Comparison of ENCODE assay signal across 8 mouse cellular contexts in the genomic region with DNA sequence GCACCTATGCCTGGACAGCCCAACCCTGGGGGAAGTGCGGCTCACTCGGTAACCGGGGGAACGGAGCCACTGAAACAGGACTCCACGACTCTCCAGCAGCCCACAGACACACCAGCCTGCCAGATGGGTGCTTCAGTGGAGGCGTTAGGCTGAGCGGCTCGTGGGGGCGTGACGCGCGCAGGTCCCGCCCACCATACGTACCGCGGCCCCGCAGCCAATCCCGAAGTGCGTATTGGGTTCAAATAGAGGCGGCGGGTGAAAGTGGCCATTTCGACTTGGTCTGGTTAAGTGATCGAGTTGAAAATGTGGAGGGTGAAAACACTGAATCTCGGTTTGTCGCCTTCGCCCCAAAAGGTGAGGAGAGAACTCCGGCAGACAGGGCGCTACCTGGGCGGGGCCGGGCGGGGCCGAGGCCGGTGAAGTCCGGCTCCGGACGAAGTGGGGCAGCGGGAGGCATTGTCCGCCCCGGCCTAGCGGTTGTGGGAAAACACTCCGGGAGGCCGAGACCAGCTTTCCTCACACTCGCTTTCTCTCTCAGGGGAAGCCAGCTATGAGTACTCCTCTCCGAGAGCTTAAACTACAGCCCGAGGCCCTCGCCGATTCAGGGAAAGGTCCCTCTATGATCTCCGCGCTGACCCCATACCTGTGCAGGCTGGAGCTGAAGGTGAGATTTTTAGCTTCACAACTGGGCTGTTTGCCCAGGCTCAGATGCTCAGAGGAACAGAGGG. TPM values are rescaled to one million over a fixed set of nuclear protein-coding genes. Genes with fewer than 3 reads are reported as not detected.
DNase-seq lines count a peak whose midpoint lies in the region; ATAC-seq lines count a peak whose summit lies in the region.

A gene (plus strand): TSS at position 173 of the 728 bp plus-strand sequence.

- H3K4me3 ChIP-seq in hindbrain, embryonic 16.5 days (ENCODE audit: low read length), result peak within 1 kb of the TSS; percentile 63
- H3K4me3 ChIP-seq in macrophage (ENCODE audit: inconsistent target), result peak within 1 kb of the TSS; percentile 82

- peak; percentile 100 for ATAC-seq in hindbrain, embryonic 16.5 days

- peaks cover 9% of the 10 kb centered on the region for H3K4me1 ChIP-seq in hindbrain, embryonic 16.5 days (ENCODE audit: control insufficient read depth, insufficient read depth, low read depth, low read length)

- WGBS in hindbrain, embryonic 16.5 days, result 1% methylated on average over 49 of the region's 49 CpGs
- WGBS in macrophage (ENCODE audit: missing documents), result 1% methylated on average over 48 of the region's 49 CpGs

- H3K36me3 ChIP-seq in hindbrain, embryonic 16.5 days (ENCODE audit: control insufficient read depth, insufficient read depth, low read length), result no peaks in the 10 kb centered on the region
- no peaks in the 10 kb centered on the region for H3K36me3 ChIP-seq in macrophage (ENCODE audit: inconsistent target)

- no peaks in the 10 kb centered on the region for H3K27me3 ChIP-seq in hindbrain, embryonic 16.5 days (replicated peaks; ENCODE audit: control insufficient read depth, insufficient read depth, low read length)

- H3K9me3 ChIP-seq in hindbrain, embryonic 16.5 days (ENCODE audit: control insufficient read depth, low read length), result no peaks in the 10 kb centered on the region

- peak within 1 kb of the TSS; percentile 100 for H3K4me2 ChIP-seq in hindbrain, embryonic 16.5 days (ENCODE audit: low read length)

- H3K27ac ChIP-seq in hindbrain, embryonic 16.5 days (ENCODE audit: low read depth, low read length), result peak within 1 kb of the TSS; percentile 44; the same call in 1 of the 2 replicates
- peak within 1 kb of the TSS; percentile 52 for H3K27ac ChIP-seq in macrophage

- peak; percentile 80 for DNase-seq in WW6 (ENCODE audit: low read depth, low spot score)
- peak; percentile 74 to 90 for DNase-seq in cerebellum, postnatal 4 days (ENCODE audit: low spot score in 2 of 2)
- DNase-seq in gastrocnemius, adult 18-20 months (ENCODE audit: low spot score), result peak; percentile 91
- peak; percentile 86 to 94 for DNase-seq in left cerebral cortex, adult 18-20 months (ENCODE audit: low spot score in 2 of 2)
- DNase-seq in right cerebral cortex, adult 18-20 months, result peak; percentile 94
- DNase-seq in urinary bladder, postnatal 10 days (ENCODE audit: low spot score), result peak; percentile 45

- peaks cover 46% of the 10 kb centered on the region for H3K79me2 ChIP-seq in macrophage (ENCODE audit: inconsistent target)

- peak within 1 kb of the TSS; percentile 61 for H3K9ac ChIP-seq in hindbrain, embryonic 16.5 days (ENCODE audit: low read depth, low read length)

RNA-seq across cellular contexts. Expression of the gene that starts here (rescaled TPM):
- 1 to 10 TPM; 2.3 to 2.5 TPM for total RNA-seq in gastrocnemius, adult 18-20 months (2021)
- polyA plus RNA-seq in hindbrain, embryonic 16.5 days (2015; fragmentation: Nextera tagmentation; extraction: Ambion mirVana), result 10.5 and 11.2 TPM in 2 replicates
- total RNA-seq in left cerebral cortex, adult 18-20 months (2021), result 10 to 100 TPM in 1 of 2 experiments, 1 to 10 TPM in 1; 9.8 to 11.3 TPM
- total RNA-seq in macrophage (2018; cell fraction: chromatin; rRNA removed), result 10 to 100 TPM in 9 of 26 experiments, 1 to 10 TPM in 17; 1.9 to 34.0 (median 6.1) TPM
- 1 to 10 TPM in 11 of 26 experiments, under 1 TPM in 15; 0.31 to 3.4 (median 0.80) TPM for total RNA-seq in macrophage (2018; cell fraction: cytosol; rRNA removed)
- total RNA-seq in macrophage (2018; cell fraction: nucleus; rRNA removed), result 10 to 100 TPM in 1 of 26 experiments, 1 to 10 TPM in 23, under 1 TPM in 2; 0.58 to 24.7 (median 2.7) TPM
- polyA plus RNA-seq in macrophage (2018), result 0.66 to 3.3 TPM (median 2.6 TPM) in 3 replicates

Comparison
In these comparisons a context has a peak if more than half of its experiments do, and no peak if none do; other contexts are left out.
1. Peak in every context shown above with its lines: DNase-seq, ATAC-seq, H3K4me3 ChIP-seq and H3K27ac ChIP-seq.